Mouse (Mus musculus) liver, adult 2 months (tissue): ENCODE data around the gene Best1.

Experiments used
- CTCF ChIP-seq: fragments of 200-500 bp; IDR thresholded peaks from 2 replicates; pipeline ENCODE4 v1.5.1; 2011; ENCODE audit warnings: low read depth, low read length, control low read depth
- POLR2A ChIP-seq: fragments of 200-500 bp; IDR thresholded peaks from 2 replicates; pipeline ENCODE4 v1.6.1; 2011; ENCODE audit warnings: low read length, control low read depth; ENCODE audit not compliant: insufficient read depth; ENCODE audit errors: extremely low read depth

DNA sequence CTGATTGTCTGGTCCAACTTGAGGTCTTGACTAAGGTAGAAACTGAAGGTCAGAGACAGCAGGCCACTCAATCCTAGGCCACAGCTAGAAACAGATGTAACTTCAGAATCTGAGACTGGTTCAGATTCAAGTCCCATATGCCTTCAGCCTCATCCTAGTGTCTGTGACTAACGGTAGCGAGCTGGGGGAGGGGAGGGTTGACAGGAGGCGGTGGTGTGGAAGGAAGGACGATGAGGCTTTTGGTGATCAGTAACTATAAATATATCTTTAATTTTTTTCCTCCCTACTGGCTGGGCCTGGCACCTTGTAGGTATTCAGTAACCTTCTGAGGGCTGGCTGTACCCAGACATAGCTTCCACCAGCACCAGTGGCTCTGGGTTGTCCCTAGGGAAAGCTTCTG lies 14.0 kb upstream of the Best1 start:
- TF ChIP-seq CTCF = no peak
- no peak for TF ChIP-seq POLR2A
